Mouse (Mus musculus): Measurements from ENCODE around the gene Ntan1.
"Not testable (repeated sequence)": the region's sequence is repeated elsewhere in the genome, so short reads cannot be mapped to it uniquely, and the experiment has no call there.

Gene Ntan1

GRCm38 (mm10) chr16:13830444-13830843 lies 11.8 kb downstream of the Ntan1 start:
- DNase-seq (ENCODE audit: low read depth, low spot score), result no peak

GRCm38 (mm10) chr16:13831606-13832005 lies 13.0 kb downstream of the Ntan1 start:
- no peak for DNase-seq (ENCODE audit: low read depth, low spot score)

- no peak for DNase-seq (ENCODE audit: low read depth, low spot score)
Observed at GRCm38 (mm10) chr16:13834382-13834781, 15.7 kb downstream of the Ntan1 start.

GRCm38 (mm10) chr16:13840056-13840455 lies 21.4 kb downstream of the Ntan1 start:
- no peak for DNase-seq (ENCODE audit: low read depth, low spot score)

- DNase-seq (ENCODE audit: low read depth, low spot score), result no peak
Observed at GRCm38 (mm10) chr16:13840956-13841355, 22.3 kb downstream of the Ntan1 start.

GRCm38 (mm10) chr16:13845031-13845430 lies 26.4 kb downstream of the Ntan1 start:
- no peak for DNase-seq (ENCODE audit: low read depth, low spot score)

- no peak for DNase-seq (ENCODE audit: low read depth, low spot score)
Observed at GRCm38 (mm10) chr16:13846675-13847074, 28.0 kb downstream of the Ntan1 start.

- no peak for DNase-seq (ENCODE audit: low read depth, low spot score)
Observed at GRCm38 (mm10) chr16:13848310-13848709, 29.7 kb downstream of the Ntan1 start.

GRCm38 (mm10) chr16:13851446-13851845 lies 32.8 kb downstream of the Ntan1 start:
- DNase-seq (ENCODE audit: low read depth, low spot score), result no peak

GRCm38 (mm10) chr16:13853886-13854285 lies 35.2 kb downstream of the Ntan1 start:
- no peak for DNase-seq (ENCODE audit: low read depth, low spot score)

GRCm38 (mm10) chr16:13866076-13866475 lies 47.4 kb downstream of the Ntan1 start:
- DNase-seq (ENCODE audit: low read depth, low spot score), result no peak

GRCm38 (mm10) chr16:13866616-13867015 lies 48.0 kb downstream of the Ntan1 start:
- no peak for DNase-seq (ENCODE audit: low read depth, low spot score)

GRCm38 (mm10) chr16:13867406-13867805 lies 48.8 kb downstream of the Ntan1 start:
- not testable (repeated sequence) for DNase-seq (ENCODE audit: low read depth, low spot score)

- DNase-seq (ENCODE audit: low read depth, low spot score), result peak; percentile 4
Observed at GRCm38 (mm10) chr16:13867910-13868514, 49.4 kb downstream of the Ntan1 start.

GRCm38 (mm10) chr16:13875483-13875882 lies 56.8 kb downstream of the Ntan1 start:
- no peak for DNase-seq (ENCODE audit: low read depth, low spot score)

GRCm38 (mm10) chr16:13883094-13883774 lies 64.6 kb downstream of the Ntan1 start:
- no peak for DNase-seq (ENCODE audit: low read depth, low spot score)
